Mouse (Mus musculus) hindbrain, embryonic 16.5 days (tissue): ENCODE data around the gene Abcc8. TPM values are rescaled to one million over a fixed set of nuclear protein-coding genes. Genes with fewer than 3 reads are reported as not detected.

Source experiments
- ATAC-seq: fragments of 200-750 bp; cut with Nextera tagmentation; 2 replicates; pipeline ENCODE4 v1.8.0; 2017; ENCODE audit warnings: moderate TSS enrichment, moderate library complexity
- H3K27ac ChIP-seq: fragments of 300-500 bp; sonication (generic); 2 replicates; pipeline ENCODE4 v1.5.1; 2014; ENCODE audit warnings: low read depth, mild to moderate bottlenecking, control low read depth, low read length, moderate library complexity
- H3K27me3 ChIP-seq: fragments of 300-500 bp; sonication (generic); replicated peaks from 2 replicates; pipeline ENCODE4 v1.6.1; 2014; ENCODE audit warnings: low read length; ENCODE audit not compliant: control insufficient read depth, insufficient read depth
- H3K36me3 ChIP-seq: fragments of 300-500 bp; sonication (generic); 2 replicates; pipeline ENCODE4 v1.6.1; 2014; ENCODE audit warnings: mild to moderate bottlenecking, low read length, moderate library complexity, mixed read lengths; ENCODE audit not compliant: control insufficient read depth, insufficient read depth
- H3K4me1 ChIP-seq: fragments of 300-500 bp; sonication (generic); 2 replicates; pipeline ENCODE4 v1.6.1; 2014; ENCODE audit warnings: low read depth, low read length; ENCODE audit not compliant: control insufficient read depth, insufficient read depth
- H3K4me2 ChIP-seq: fragments of 300-500 bp; sonication (generic); 2 replicates; pipeline ENCODE4 v1.6.1; 2014; ENCODE audit warnings: mild to moderate bottlenecking, low read length, control low read depth, moderate library complexity
- H3K4me3 ChIP-seq: fragments of 300-500 bp; sonication (generic); 2 replicates; pipeline ENCODE4 v1.5.1; 2014; ENCODE audit warnings: mild to moderate bottlenecking, low read length, control low read depth, moderate library complexity
- H3K9ac ChIP-seq: fragments of 300-500 bp; sonication (generic); 2 replicates; pipeline ENCODE4 v1.6.1; 2014; ENCODE audit warnings: low read depth, mild to moderate bottlenecking, control low read depth, low read length, moderate library complexity
- H3K9me3 ChIP-seq: fragments of 300-500 bp; sonication (generic); 2 replicates; pipeline ENCODE4 v1.6.1; 2014; ENCODE audit warnings: mild to moderate bottlenecking, low read length, moderate library complexity; ENCODE audit not compliant: control insufficient read depth
- WGBS: fragments of 180-500 bp; shearing (Covaris S2); extraction: QIAGEN DNeasy Blood & Tissue Kit; methylation state at CpG from one replicate; pipeline ENCODE4 v1.1.7; 2014; 5-methylcytosine and 5-hydroxymethylcytosine counted together
- polyA plus RNA-seq: library from polyadenylated mRNA; unstranded; fragments of >200 nt; fragmentation: Nextera tagmentation; extraction: Ambion mirVana; gene quantifications from 2 replicates; pipeline ENCODE4 v1.2.1, GENCODE M21; 2015

Gene Abcc8
- polyA plus RNA-seq, 1 experiment from 2014 or later = 12.0 TPM

DNA sequence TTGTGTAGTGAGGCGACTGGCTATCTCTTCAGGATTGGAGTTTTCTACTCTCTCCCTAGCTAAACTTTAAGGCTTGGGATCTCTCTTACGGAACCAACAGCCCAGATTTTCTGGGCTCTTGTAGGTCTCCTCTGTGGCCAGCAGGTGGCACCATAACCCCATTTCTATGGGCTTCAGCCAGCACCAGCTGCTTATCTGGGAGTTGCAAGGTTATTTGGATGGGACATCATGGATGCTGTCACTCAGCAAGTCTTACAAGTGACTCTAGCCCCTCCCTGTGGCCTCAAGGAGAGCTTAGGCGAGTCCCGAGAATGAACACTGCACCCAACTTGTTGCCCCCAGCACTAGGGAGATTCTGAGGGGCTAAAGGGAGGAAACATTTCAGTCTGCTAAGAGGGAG, 83.7 kb downstream of the Abcc8 start:
- H3K4me1 ChIP-seq = peaks cover 22% of the 10 kb centered on the region
- H3K4me3 ChIP-seq = no peak overlapping the region
- no peak overlapping the region for H3K9ac ChIP-seq
- H3K27me3 ChIP-seq = peaks cover 4% of the 10 kb centered on the region
- no peak overlapping the region for H3K27ac ChIP-seq
- no peaks in the 10 kb centered on the region for H3K36me3 ChIP-seq
- WGBS = 0% methylated on average over 4 of the region's 4 CpGs
- ATAC-seq = peak; percentile 25
- H3K9me3 ChIP-seq = no peaks in the 10 kb centered on the region
- no peak overlapping the region for H3K4me2 ChIP-seq

DNA sequence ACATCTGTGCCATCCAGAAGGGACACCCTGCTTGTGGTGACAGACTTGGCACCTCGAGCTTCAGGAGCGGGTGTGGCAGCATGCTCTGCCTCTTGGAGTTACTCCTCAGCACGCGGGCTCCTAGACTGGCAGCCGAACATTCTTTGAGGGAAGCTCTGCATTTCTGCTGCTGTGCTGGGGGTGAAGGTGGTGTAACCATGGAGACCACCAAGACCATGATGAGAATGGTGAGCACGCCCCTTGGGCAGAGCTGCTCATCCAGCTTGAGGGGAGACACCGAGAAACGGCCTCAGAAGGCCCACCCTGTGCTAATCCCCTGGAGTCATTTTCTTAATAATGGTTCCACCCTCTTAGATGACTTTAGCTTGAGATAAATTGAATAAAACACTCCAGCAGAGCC, 87.0 kb downstream of the Abcc8 start:
- no peak overlapping the region for H3K27ac ChIP-seq
- no peaks in the 10 kb centered on the region for H3K36me3 ChIP-seq
- WGBS = 19% methylated on average over 8 of the region's 8 CpGs
- H3K9ac ChIP-seq = no peak overlapping the region
- no peak overlapping the region for H3K4me2 ChIP-seq
- ATAC-seq = no peak
- H3K4me1 ChIP-seq = peaks cover 12% of the 10 kb centered on the region
- peaks cover 4% of the 10 kb centered on the region for H3K27me3 ChIP-seq
- H3K4me3 ChIP-seq = no peak overlapping the region
- peaks cover 5% of the 10 kb centered on the region for H3K9me3 ChIP-seq

DNA sequence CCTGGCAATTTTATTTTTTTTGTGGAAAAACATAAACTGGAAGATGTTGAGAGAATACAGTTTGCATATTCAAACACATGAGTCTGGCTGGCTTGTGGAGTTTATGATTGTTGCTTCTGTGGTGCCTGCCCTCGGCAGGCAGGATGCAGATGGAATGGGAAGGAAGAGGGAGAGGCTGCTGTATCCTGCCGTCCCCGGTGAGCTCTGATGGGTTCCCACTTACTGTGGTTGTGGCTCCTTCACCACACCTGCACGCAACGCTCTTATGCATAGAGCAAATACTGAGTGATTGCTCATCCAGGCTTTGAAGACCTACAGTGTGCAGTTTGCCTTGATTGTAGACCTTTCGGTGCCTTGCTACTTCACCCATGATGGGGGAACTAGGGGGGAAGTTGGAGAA, 91.6 kb downstream of the Abcc8 start:
- H3K4me1 ChIP-seq = 0 out of 2 replicates have a peak, but pooled peaks cover 4% of the 10 kb centered on the region
- H3K27me3 ChIP-seq = no peaks in the 10 kb centered on the region
- H3K4me2 ChIP-seq = no peak overlapping the region
- WGBS = 89% methylated on average over 6 of the region's 6 CpGs
- H3K36me3 ChIP-seq = peaks cover 7% of the 10 kb centered on the region
- no peak overlapping the region for H3K27ac ChIP-seq
- no peak overlapping the region for H3K9ac ChIP-seq
- peaks cover 5% of the 10 kb centered on the region for H3K9me3 ChIP-seq
- ATAC-seq = no peak
- no peak overlapping the region for H3K4me3 ChIP-seq

DNA sequence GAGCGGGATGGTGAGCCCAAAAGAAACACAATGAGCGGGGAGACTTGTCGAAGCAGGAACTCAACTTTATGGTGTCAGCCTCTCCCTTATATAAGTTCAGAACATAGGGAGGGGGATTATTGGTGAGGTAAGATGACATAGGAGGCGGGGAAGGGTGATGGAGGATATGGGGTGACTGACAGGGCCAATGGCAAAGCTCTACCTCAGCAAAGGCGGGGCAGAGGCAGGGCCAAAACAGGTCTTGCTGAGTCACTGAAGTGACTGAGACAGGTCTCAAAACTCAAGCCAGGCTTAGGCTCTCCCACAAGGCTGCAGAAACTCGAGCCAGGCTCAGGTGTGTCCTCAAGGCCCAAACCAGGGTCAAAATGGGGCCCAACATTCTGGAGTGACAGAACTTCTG, 93.5 kb downstream of the Abcc8 start:
- Histone ChIP-seq H3K36me3 (peaks cover 20% of the 10 kb centered on the region), H3K27me3 (no peaks in the 10 kb centered on the region), H3K9ac (no peak overlapping the region), H3K4me2 (no peak overlapping the region), H3K4me3 (no peak overlapping the region), H3K9me3 (peaks cover 5% of the 10 kb centered on the region), H3K4me1 (no peaks in the 10 kb centered on the region), H3K27ac (no peak overlapping the region)
- no peak for ATAC-seq
- whole genome bisulfite sequencing = 93% methylated on average over 6 of the region's 6 CpGs

DNA sequence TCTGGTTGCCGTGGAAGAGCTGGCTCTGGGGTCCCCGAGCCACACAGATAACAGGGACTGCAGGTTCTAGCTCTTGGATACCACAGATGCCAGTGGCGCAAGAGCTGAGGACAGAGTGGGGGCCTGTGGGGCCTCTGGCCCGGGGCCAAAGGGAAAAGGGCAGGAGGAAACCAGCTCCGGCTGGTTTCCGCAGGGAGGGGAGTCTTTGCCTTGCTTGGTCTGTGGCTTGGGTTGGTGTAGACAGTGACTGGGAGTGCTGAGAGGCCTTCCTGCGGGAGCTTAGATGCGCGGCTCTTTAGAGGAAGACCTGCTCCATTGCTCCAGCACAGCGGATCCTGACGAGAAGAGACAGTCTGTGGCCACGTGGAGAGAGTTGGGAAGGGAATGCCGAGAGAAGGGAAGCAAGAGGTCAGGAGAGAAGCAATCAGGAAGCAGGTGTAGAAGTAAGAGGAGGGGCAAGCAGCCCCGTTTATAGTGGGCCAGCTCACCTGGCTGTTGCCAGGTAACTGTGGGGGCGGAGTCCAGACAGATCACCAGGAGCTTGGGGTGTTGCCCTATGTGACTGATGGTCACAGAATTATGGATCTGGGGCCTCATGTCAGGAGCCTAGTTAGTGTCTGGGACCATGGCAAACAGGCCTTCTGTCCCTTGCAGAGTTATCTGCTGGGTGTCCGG, 94.9 kb downstream of the Abcc8 start:
- Histone ChIP-seq H3K27me3 (no peaks in the 10 kb centered on the region), H3K9me3 (peaks cover 5% of the 10 kb centered on the region), H3K36me3 (peaks cover 27% of the 10 kb centered on the region), H3K9ac (no peak overlapping the region), H3K4me2 (no peak overlapping the region), H3K27ac (no peak overlapping the region), H3K4me3 (no peak overlapping the region), H3K4me1 (no peaks in the 10 kb centered on the region)
- 74% methylated on average over 16 of the region's 16 CpGs for WGBS
- no peak; the same call in 1 of the 2 replicates for ATAC-seq

DNA sequence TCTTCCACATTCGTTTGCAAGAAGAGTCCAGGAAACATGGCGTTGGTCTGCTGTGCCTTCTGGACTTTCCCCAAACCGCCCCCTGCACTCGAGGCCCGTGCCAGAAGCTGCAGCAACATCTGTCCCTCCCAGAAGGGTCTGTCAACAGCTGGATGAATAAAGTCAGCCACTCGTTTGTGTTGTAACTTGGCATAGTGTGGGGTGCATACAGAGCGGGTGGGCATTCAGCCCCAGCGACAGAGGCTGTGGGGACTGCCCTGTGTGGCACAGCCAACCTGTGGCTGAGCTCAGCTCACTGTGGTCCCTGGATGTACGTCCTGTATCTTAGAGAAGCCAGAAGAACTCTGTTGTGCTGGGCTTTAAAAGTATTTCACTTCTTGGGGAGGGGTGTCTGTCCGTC, 95.8 kb downstream of the Abcc8 start:
- H3K9ac ChIP-seq = no peak overlapping the region
- ATAC-seq = no peak
- 88% methylated on average over 10 of the region's 10 CpGs for WGBS
- H3K9me3 ChIP-seq = peaks cover 5% of the 10 kb centered on the region
- no peak overlapping the region for H3K4me2 ChIP-seq
- H3K36me3 ChIP-seq = peaks cover 27% of the 10 kb centered on the region
- no peaks in the 10 kb centered on the region for H3K4me1 ChIP-seq
- no peak overlapping the region for H3K27ac ChIP-seq
- H3K4me3 ChIP-seq = no peak overlapping the region
- no peaks in the 10 kb centered on the region for H3K27me3 ChIP-seq

DNA sequence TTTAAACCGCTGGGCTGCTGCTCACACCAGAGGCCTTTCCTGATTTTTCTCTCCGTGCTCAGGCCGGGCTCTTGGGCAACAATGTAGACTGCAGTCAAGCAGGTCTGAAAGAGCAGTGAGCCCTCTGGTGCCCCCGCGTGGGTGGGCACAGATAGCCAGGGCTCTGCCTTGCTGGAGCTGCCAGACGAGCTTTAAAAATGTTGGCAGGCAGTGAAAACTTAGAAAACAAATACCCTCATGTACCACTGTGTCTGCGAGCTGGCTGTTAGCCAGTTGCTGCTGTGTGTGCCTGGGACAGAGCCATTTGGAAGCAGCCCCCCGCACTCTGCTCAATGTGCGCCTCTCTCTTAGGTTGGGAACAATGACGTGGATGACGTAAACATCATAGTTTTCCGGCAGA, 102.2 kb downstream of the Abcc8 start:
- H3K27ac ChIP-seq = no peak overlapping the region
- H3K27me3 ChIP-seq = no peaks in the 10 kb centered on the region
- no peaks in the 10 kb centered on the region for H3K9me3 ChIP-seq
- ATAC-seq = peak; percentile 85
- H3K36me3 ChIP-seq = peaks cover 31% of the 10 kb centered on the region
- H3K4me1 ChIP-seq = no peaks in the 10 kb centered on the region
- no peak overlapping the region for H3K4me3 ChIP-seq
- H3K4me2 ChIP-seq = no peak overlapping the region
- WGBS = 64% methylated on average over 12 of the region's 12 CpGs
- no peak overlapping the region for H3K9ac ChIP-seq

DNA sequence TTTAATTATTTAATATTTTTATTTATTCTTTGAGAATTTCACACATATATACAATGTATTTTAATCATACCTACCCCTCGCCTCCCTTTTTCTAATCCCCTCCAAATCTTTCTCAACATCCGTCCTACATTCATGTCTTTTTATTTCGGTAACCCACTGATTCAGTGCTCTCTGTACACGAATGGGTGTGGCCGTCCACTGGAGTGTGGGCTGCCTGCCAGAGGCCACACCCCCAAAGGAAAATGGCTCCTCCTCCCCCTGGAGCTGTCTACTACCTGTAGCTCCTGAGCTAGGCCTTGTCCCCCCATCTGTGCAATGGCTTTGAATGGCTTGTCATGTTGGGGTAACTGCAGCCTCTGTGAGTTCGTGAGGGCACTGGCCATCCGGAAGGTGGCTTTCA, 103.0 kb downstream of the Abcc8 start:
- no peaks in the 10 kb centered on the region for H3K9me3 ChIP-seq
- no peak overlapping the region for H3K4me3 ChIP-seq
- H3K4me1 ChIP-seq = no peaks in the 10 kb centered on the region
- H3K27ac ChIP-seq = no peak overlapping the region
- H3K36me3 ChIP-seq = peaks cover 24% of the 10 kb centered on the region
- H3K9ac ChIP-seq = no peak overlapping the region
- ATAC-seq = no peak
- H3K27me3 ChIP-seq = no peaks in the 10 kb centered on the region
- WGBS = 85% methylated on average over 7 of the region's 7 CpGs
- no peak overlapping the region for H3K4me2 ChIP-seq

DNA sequence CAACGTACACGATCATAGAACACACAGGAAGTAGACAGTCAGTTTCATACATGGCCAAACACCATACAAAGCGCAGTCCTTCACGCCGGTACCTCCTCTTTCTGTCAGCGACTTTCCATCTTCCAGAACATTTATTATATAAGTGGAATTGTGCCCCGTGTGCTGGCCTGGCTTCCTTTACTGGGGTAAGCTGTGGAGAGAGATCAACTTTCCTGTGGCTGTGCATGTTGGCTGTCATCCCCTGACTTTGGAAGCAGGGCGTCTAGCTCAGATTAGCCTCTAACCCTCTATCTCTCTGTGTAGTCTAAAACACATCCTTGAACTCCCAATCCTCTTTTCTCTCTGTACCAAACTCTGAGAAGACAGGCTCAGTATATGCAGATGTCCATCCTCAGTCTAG, 111.0 kb downstream of the Abcc8 start:
- Histone ChIP-seq H3K9me3 (no peaks in the 10 kb centered on the region), H3K9ac (no peak overlapping the region), H3K4me2 (no peak overlapping the region), H3K27me3 (no peaks in the 10 kb centered on the region), H3K4me3 (no peak overlapping the region), H3K27ac (no peak overlapping the region), H3K36me3 (peaks cover 37% of the 10 kb centered on the region), H3K4me1 (no peaks in the 10 kb centered on the region)
- no peak for ATAC-seq
- 96% methylated on average over 8 of the region's 8 CpGs for WGBS

DNA sequence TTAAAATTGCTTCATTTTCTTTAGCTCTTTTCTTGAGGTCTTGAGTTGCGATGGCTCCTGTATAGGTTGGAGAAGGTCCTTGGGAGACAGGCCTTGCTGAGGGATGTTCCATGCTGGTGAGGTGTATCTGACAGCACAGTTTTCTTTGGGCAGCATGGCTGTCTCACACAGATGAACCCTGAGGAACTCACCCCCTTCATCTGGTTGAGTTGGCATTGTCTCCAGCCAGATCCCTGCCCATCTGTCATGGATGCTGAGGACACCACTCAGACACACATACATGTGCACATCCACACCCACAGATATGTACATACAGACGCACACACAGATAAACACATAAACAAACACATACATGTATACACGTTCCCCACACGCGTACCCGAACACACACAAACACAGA, 116.5 kb downstream of the Abcc8 start:
- Histone ChIP-seq H3K27me3 (no peaks in the 10 kb centered on the region), H3K9me3 (no peaks in the 10 kb centered on the region), H3K27ac (no peak overlapping the region), H3K4me1 (no peaks in the 10 kb centered on the region), H3K4me3 (no peak overlapping the region), H3K36me3 (peaks cover 44% of the 10 kb centered on the region), H3K9ac (no peak overlapping the region), H3K4me2 (no peak overlapping the region)
- no peak for ATAC-seq
- WGBS = 94% methylated on average over 6 of the region's 6 CpGs
